Mouse (Mus musculus) cortical plate, adult 2 months (tissue): ENCODE data around the gene Gm5891. TPM values are rescaled to one million over a fixed set of nuclear protein-coding genes. Genes with fewer than 3 reads are reported as not detected.
"Not testable (repeated sequence)": the region's sequence is repeated elsewhere in the genome, so short reads cannot be mapped to it uniquely, and the experiment has no call there.

Source experiments
- H3K27ac ChIP-seq: fragments of 200-500 bp; 2 replicates; pipeline ENCODE4 v1.5.1; 2012; ENCODE audit warnings: low read length, control low read depth, inconsistent platforms; ENCODE audit not compliant: insufficient read depth
- H3K4me1 ChIP-seq: fragments of 200-500 bp; 2 replicates; pipeline ENCODE4 v1.6.1; 2011; ENCODE audit warnings: low read length; ENCODE audit not compliant: control insufficient read depth, insufficient read depth
- H3K4me3 ChIP-seq: fragments of 200-500 bp; 2 replicates; pipeline ENCODE4 v1.5.1; 2011; ENCODE audit warnings: mild to moderate bottlenecking, low read length, control low read depth; ENCODE audit not compliant: insufficient read depth
- polyA plus RNA-seq: library from polyadenylated mRNA; depleted of rRNA; stranded (reverse); fragments of >200 nt; gene quantifications from 2 replicates; pipeline ENCODE4 v1.2.3, GENCODE M21; 2012; rRNA removed

Gene Gm5891
- polyA plus RNA-seq = not detected in 2 replicates

GRCm38 (mm10) chr7:21921191-21921590, at the start of gene Gm5891:
Gm5891 (minus strand) TSS chr7:21921291.
- H3K4me3 ChIP-seq, H3K27ac ChIP-seq, H3K4me1 ChIP-seq: not testable (repeated sequence)

Other genes starting within 250 kb of the Gm5891 start
- gene Gm4175, start 159.8 kb downstream of the Gm5891 start, polyA plus RNA-seq = not detected in 2 replicates
- not detected in 2 replicates for gene Gm4177, start 124.6 kb downstream of the Gm5891 start, polyA plus RNA-seq
- gene Vmn1r135, start 88.9 kb downstream of the Gm5891 start, polyA plus RNA-seq = not detected in 2 replicates
- gene Gm5725, start 77.0 kb downstream of the Gm5891 start, polyA plus RNA-seq = not detected in 2 replicates
- gene Vmn1r137, start 73.3 kb upstream of the Gm5891 start, polyA plus RNA-seq = not detected in 2 replicates
- not detected in 2 replicates for gene Vmn1r138, start 107.6 kb upstream of the Gm5891 start, polyA plus RNA-seq
- not detected in 2 replicates for gene Gm6176, start 135.0 kb upstream of the Gm5891 start, polyA plus RNA-seq
- not detected in 2 replicates for gene Vmn1r139, start 147.8 kb upstream of the Gm5891 start, polyA plus RNA-seq
- not detected in 2 replicates for gene Gm16451, start 197.0 kb upstream of the Gm5891 start, polyA plus RNA-seq
- gene Gm10666, start 213.4 kb upstream of the Gm5891 start, polyA plus RNA-seq = not detected in 2 replicates
- gene Vmn1r142, start 242.7 kb upstream of the Gm5891 start, polyA plus RNA-seq = not detected in 2 replicates